Mouse (Mus musculus) megakaryocyte, adult 5-6 weeks (primary cell): ENCODE measurements around the gene Cyp4f15. TPM values are rescaled to one million over a fixed set of nuclear protein-coding genes. Genes with fewer than 3 reads are reported as not detected.

Experiments used
- total RNA-seq, 2 experiments: library from RNA; stranded (forward) in 1 of 2; stranded (reverse) in 1 of 2; fragments of 153-499, 151-499 nt in 1 of 2; fragments of 221-1000, 200-1000 nt in 1 of 2; gene quantifications; 2 replicates each; pipeline versions ENCODE4 v1.2.3 to v1.2.4; 2015 to 2017

The Cyp4f15 gene
- total RNA-seq, 2 experiments from 2014 or later, result not detected

Other genes starting within 250 kb of the Cyp4f15 start
- gene Cyp4f39, start 232.9 kb upstream of the Cyp4f15 start, total RNA-seq (2015), result not detected in 2 replicates
- gene Cyp4f39, start 232.9 kb upstream of the Cyp4f15 start, total RNA-seq (2017), result not detected in 2 replicates
- gene Cyp4f17, start 179.6 kb upstream of the Cyp4f15 start, total RNA-seq (2015), result 0.36 and 0.38 TPM in 2 replicates
- gene Cyp4f17, start 179.6 kb upstream of the Cyp4f15 start, total RNA-seq (2017), result 0.66 and 0.98 TPM in 2 replicates
- 25.2 and 28.3 TPM in 2 replicates for gene Cyp4f16, start 149.1 kb upstream of the Cyp4f15 start, total RNA-seq (2015)
- 19.0 and 39.0 TPM in 2 replicates for gene Cyp4f16, start 149.1 kb upstream of the Cyp4f15 start, total RNA-seq (2017)
- not detected in 2 replicates for gene Cyp4f37, start 64.3 kb upstream of the Cyp4f15 start, total RNA-seq (2015)
- gene Cyp4f37, start 64.3 kb upstream of the Cyp4f15 start, total RNA-seq (2017), result 1.1 TPM in 1 of 2 replicates, not detected in the other
- gene Cyp4f40, start 26.7 kb upstream of the Cyp4f15 start, total RNA-seq (2015), result not detected in 2 replicates
- not detected in 2 replicates for gene Cyp4f40, start 26.7 kb upstream of the Cyp4f15 start, total RNA-seq (2017)
- gene Zfp871, start 102.7 kb downstream of the Cyp4f15 start, total RNA-seq (2015), result 45.8 and 49.6 TPM in 2 replicates
- 26.5 and 29.9 TPM in 2 replicates for gene Zfp871, start 102.7 kb downstream of the Cyp4f15 start, total RNA-seq (2017)
- gene Zfp811, start 124.3 kb downstream of the Cyp4f15 start, total RNA-seq (2015), result not detected in 2 replicates
- 0.18 TPM in 1 of 2 replicates, not detected in the other for gene Zfp811, start 124.3 kb downstream of the Cyp4f15 start, total RNA-seq (2017)
- 2.4 and 3.2 TPM in 2 replicates for gene Zfp799, start 144.6 kb downstream of the Cyp4f15 start, total RNA-seq (2015)
- gene Zfp799, start 144.6 kb downstream of the Cyp4f15 start, total RNA-seq (2017), result 2.6 and 3.3 TPM in 2 replicates
- gene Zfp870, start 206.0 kb downstream of the Cyp4f15 start, total RNA-seq (2015), result 2.4 and 3.4 TPM in 2 replicates
- gene Zfp870, start 206.0 kb downstream of the Cyp4f15 start, total RNA-seq (2017), result 2.1 and 2.9 TPM in 2 replicates
- gene Cyp4f14, start 231.7 kb downstream of the Cyp4f15 start, total RNA-seq (2015), result not detected in 2 replicates
- gene Cyp4f14, start 231.7 kb downstream of the Cyp4f15 start, total RNA-seq (2017), result not detected in 2 replicates